Mouse (Mus musculus): ENCODE measurements around the gene Astl. TPM values are rescaled to one million over a fixed set of nuclear protein-coding genes. Genes with fewer than 3 reads are reported as not detected.

Astl gene
- polyA plus RNA-seq (2012; rRNA removed; ENCODE audit: low replicate concordance), result not detected in 2 replicates

DNA sequence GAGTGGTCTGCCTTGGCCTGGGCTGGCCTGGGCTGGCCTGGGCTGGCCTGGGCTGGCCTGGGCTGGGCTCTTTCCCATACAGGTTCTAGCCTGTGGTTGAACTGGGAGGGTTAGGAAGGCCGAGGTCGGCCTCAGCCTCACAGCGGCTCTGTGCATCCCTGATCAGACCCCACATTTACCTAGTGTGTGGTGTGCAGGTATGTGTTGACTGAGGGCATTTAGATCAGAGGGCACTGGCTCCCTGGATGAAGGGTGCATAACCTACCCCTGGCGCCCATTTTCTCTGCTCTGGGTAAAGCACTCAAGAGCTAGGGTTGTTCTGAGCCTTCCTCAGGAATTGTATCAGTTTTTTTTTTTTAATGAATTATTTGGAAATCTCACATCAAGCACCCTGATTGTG is at the start of gene Astl:
Astl (plus strand) TSS at position 224 of the 400 bp plus-strand sequence.

DNA sequence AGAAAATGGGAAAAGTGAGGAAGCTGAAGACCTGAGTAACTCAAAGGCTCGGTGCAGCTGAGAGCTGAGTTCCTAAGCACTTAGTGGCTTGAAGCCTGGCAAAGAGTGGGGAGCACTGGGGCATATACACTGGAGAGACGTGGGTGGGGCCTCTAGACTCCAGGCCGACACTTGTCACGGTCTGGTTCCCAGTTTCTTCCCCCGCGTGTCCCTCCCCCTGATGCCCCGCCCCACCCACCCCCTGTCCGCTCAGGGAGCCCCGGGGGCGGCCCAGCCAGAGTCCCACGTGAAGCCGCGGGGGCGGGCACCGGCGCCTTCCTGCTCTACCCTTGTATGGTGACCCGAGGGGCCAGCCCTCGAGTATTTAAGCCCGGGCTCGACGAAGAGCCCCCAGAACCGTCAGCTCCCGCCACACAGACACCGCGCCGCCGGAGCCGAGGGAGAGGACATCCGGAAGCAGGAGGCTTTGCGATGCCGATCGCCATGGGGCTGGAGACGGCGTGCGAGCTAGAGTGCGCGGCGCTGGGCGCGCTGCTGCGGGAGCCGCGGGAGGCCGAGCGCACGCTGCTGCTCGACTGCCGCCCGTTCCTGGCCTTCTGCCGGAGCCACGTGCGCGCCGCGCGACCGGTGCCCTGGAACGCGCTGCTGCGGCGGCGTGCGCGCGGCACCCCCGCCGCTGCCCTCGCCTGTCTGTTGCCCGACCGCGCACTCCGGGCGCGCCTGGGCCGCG is 2.5 kb upstream of the Astl start, which contains the start of gene Dusp2:
Dusp2 (plus strand) TSS at position 393 of the 730 bp plus-strand sequence.

DNA sequence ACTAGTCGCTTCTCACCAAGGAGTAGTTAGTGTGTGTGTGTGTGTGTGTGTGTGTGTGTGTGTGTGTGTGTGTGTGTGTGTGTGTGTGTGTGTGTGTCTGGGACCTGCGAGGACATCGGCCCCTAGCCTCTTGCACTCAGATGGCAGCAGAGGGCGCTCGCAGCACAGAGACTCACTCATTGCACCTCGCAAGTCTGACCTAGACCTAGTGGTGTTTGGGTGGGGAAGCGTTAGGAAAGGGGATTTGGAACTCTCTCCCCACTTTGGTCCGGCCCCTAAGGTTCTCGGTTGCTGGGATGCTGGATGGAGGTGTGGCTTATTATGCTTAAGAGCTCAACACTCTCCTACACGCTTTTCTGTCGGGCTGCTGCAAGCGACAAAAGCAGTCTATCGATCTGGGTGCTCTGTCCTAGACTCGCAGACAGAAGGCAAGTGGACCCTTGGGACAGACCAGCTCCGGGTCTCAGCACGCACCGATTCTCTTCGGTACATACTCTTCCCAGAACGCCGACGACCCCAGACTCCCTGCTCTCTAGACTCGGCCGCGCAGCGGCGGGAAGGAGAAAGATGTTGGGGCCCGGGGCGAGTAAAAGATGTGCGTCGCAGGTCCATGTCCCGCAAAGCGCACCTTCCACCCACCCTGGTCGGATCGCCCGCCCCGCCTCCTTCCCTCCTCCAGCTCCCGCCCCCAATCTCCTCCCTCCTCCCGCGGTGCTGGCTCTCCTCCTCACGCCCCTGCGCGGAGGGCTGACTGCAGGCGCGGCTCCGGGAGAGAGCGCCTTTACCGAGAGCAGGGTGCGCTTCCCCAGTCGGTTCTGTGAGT is 24.2 kb downstream of the Astl start, which contains the start of gene Adra2b:
Adra2b (plus strand) TSS at position 750 of the 823 bp plus-strand sequence.

Other genes starting within 250 kb of the Astl start
- 1.3 and 1.4 TPM in 2 replicates for gene Ncaph, start 204.7 kb upstream of the Astl start, polyA plus RNA-seq (2012; rRNA removed; ENCODE audit: low replicate concordance)
- gene Itpripl1, start 195.2 kb upstream of the Astl start, polyA plus RNA-seq (2012; rRNA removed; ENCODE audit: low replicate concordance), result 3.5 and 6.5 TPM in 2 replicates
- gene 1810024B03Rik, start 130.4 kb upstream of the Astl start, polyA plus RNA-seq (2012; rRNA removed; ENCODE audit: low replicate concordance), result 0.52 and 0.67 TPM in 2 replicates
- gene Snrnp200, start 130.3 kb upstream of the Astl start, polyA plus RNA-seq (2012; rRNA removed; ENCODE audit: low replicate concordance), result 10.3 and 13.4 TPM in 2 replicates
- gene Ciao1, start 90.8 kb upstream of the Astl start, polyA plus RNA-seq (2012; rRNA removed; ENCODE audit: low replicate concordance), result 29.3 and 44.4 TPM in 2 replicates
- gene Tmem127, start 90.7 kb upstream of the Astl start, polyA plus RNA-seq (2012; rRNA removed; ENCODE audit: low replicate concordance), result 62.2 and 131 TPM in 2 replicates
- 49.7 and 74.2 TPM in 2 replicates for gene Stard7, start 68.4 kb upstream of the Astl start, polyA plus RNA-seq (2012; rRNA removed; ENCODE audit: low replicate concordance)
- 1.4 and 9.4 TPM in 2 replicates for gene Dusp2, start 2.5 kb upstream of the Astl start, polyA plus RNA-seq (2012; rRNA removed; ENCODE audit: low replicate concordance)
- gene Adra2b, start 24.6 kb downstream of the Astl start, polyA plus RNA-seq (2012; rRNA removed; ENCODE audit: low replicate concordance), result 0.63 and 0.79 TPM in 2 replicates
- 0.05 TPM in 1 of 2 replicates, not detected in the other for gene Gpat2, start 86.6 kb downstream of the Astl start, polyA plus RNA-seq (2012; rRNA removed; ENCODE audit: low replicate concordance)
- gene Fahd2a, start 105.9 kb downstream of the Astl start, polyA plus RNA-seq (2012; rRNA removed; ENCODE audit: low replicate concordance), result 6.3 TPM in 2 replicates
- 1.1 and 1.4 TPM in 2 replicates for gene Kcnip3, start 183.5 kb downstream of the Astl start, polyA plus RNA-seq (2012; rRNA removed; ENCODE audit: low replicate concordance)
- gene Prom2, start 202.8 kb downstream of the Astl start, polyA plus RNA-seq (2012; rRNA removed; ENCODE audit: low replicate concordance), result 0.02 and 0.83 TPM in 2 replicates
- 0.47 and 0.92 TPM in 2 replicates for gene Zfp661, start 248.5 kb downstream of the Astl start, polyA plus RNA-seq (2012; rRNA removed; ENCODE audit: low replicate concordance)
- gene Mrps5, start 248.6 kb downstream of the Astl start, polyA plus RNA-seq (2012; rRNA removed; ENCODE audit: low replicate concordance), result 32.2 and 37.8 TPM in 2 replicates

Data from duodenum, adult 2 months (tissue).